Mouse (Mus musculus) ES-E14 (cell line): Measurements from ENCODE around the gene Nyap1. TPM values are rescaled to one million over a fixed set of nuclear protein-coding genes. Genes with fewer than 3 reads are reported as not detected.

ENCODE experiments used
- DNase-seq: peaks from one replicate; pipeline ENCODE4 v3.0.0-alpha.2; 2013; ENCODE audit warnings: low read depth, low spot score
- H3K27ac ChIP-seq: 2 replicates; pipeline ENCODE4 v1.5.1; 2012; ENCODE audit warnings: low read depth, mild to moderate bottlenecking, low read length, moderate library complexity, mixed read lengths; ENCODE audit not compliant: poor library complexity, insufficient read depth, severe bottlenecking
- H3K36me3 ChIP-seq: 2 replicates; pipeline ENCODE4 v1.6.1; 2012; ENCODE audit warnings: mild to moderate bottlenecking, low read length, moderate library complexity, mixed read lengths; ENCODE audit not compliant: control insufficient read depth, poor library complexity, insufficient read depth, severe bottlenecking
- H3K4me1 ChIP-seq, 2 experiments: fragments of 150-350 bp in 1 of 2; sonication (generic) in 1 of 2; 2 replicates each; pipeline ENCODE4 v1.6.1; 2012; ENCODE audit warnings: low read length in 2 of 2, mild to moderate bottlenecking in 1 of 2, mixed read lengths in 1 of 2; ENCODE audit not compliant: control insufficient read depth in 2 of 2, insufficient read depth in 2 of 2, poor library complexity in 1 of 2
- H3K4me3 ChIP-seq, 2 experiments: fragments of 150-350 bp in 1 of 2; sonication (generic) in 1 of 2; 2 replicates each; pipeline ENCODE4 v1.5.1; 2012; ENCODE audit warnings: low read length in 2 of 2, low read depth in 1 of 2, mild to moderate bottlenecking in 1 of 2, mixed read lengths in 1 of 2; ENCODE audit not compliant: insufficient read depth in 1 of 2, poor library complexity in 1 of 2, severe bottlenecking in 1 of 2
- H3K9ac ChIP-seq: 2 replicates; pipeline ENCODE4 v1.6.1; 2012; ENCODE audit warnings: low read depth, mild to moderate bottlenecking, low read length, mixed read lengths; ENCODE audit not compliant: poor library complexity, insufficient read depth, severe bottlenecking
- H3K9me3 ChIP-seq: fragments of 150-350 bp; sonication (generic); 2 replicates; pipeline ENCODE4 v1.6.1; 2012; ENCODE audit warnings: low read depth, mild to moderate bottlenecking, low read length; ENCODE audit not compliant: control insufficient read depth, insufficient read depth
- CHD2 ChIP-seq: IDR thresholded peaks from 2 replicates; pipeline ENCODE4 v1.6.1; 2014; ENCODE audit warnings: mild to moderate bottlenecking, low read depth, low read length, inconsistent platforms
- HCFC1 ChIP-seq: IDR thresholded peaks from 2 replicates; pipeline ENCODE4 v1.6.1; 2012; ENCODE audit warnings: low read length, inconsistent platforms, borderline replicate concordance; ENCODE audit not compliant: insufficient read depth
- MAFK ChIP-seq: IDR thresholded peaks from 2 replicates; pipeline ENCODE4 v1.6.1; 2014; ENCODE audit warnings: mild to moderate bottlenecking, low read depth, low read length, inconsistent platforms; ENCODE audit not compliant: insufficient read depth
- ZC3H11A ChIP-seq: IDR thresholded peaks from 2 replicates; pipeline ENCODE4 v1.6.1; 2012; ENCODE audit warnings: low read depth, mild to moderate bottlenecking, inconsistent platforms, low read length, borderline replicate concordance
- ZNF384 ChIP-seq: IDR thresholded peaks from 2 replicates; pipeline ENCODE4 v1.6.1; 2012; ENCODE audit warnings: low read depth, low read length, inconsistent platforms
- in situ Hi-C, 2 experiments: fragments of 600-800 bp; cut with MboI; formaldehyde crosslinking; loops; one replicate each; pipeline ENCODE4 v1.15.1; 2025; ENCODE audit warnings: low sequenced_read_pairs in 2 of 2, inconsistent platforms in 1 of 2; ENCODE audit not compliant: unreplicated experiment in 2 of 2
- total RNA-seq: library from RNA; depleted of rRNA; stranded (reverse); fragments of 300-350 nt; gene quantifications from 2 replicates; pipeline ENCODE4 v1.2.3, GENCODE M21; 2012

Nyap1 gene
- total RNA-seq, 1 experiment = 7.4 TPM

DNA sequence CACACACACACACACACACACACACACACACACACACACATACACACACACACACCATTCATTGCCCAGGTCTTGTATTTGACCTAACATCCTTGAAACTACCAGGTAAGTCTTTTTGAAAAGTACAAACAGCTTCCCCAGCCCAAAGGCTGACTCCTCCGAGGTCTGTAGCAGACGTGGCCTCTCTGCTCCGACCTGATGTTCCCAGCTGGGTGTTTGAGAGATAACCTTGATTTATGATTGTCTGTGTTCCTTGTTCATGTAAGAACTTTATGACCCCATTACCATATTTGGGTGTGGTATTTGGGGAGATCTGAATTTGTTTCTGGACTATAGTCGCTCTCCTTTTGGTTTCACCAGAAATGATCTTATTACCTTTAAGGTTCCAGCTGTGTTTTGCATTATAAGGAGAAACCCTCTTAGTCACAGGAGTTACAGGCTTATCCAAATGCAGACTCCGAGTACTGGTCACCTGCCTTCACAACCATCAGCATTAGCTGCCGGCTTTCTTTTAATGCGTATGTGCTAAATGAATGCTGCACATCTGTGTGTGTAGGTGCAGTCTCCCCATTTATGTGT lies 35.9 kb upstream of the Nyap1 start:
- H3K36me3 ChIP-seq = peaks cover 17% of the 10 kb centered on the region
- H3K4me1 ChIP-seq = peaks cover 7 to 12% of the 10 kb centered on the region in 2 experiments; a peak in 3 of 4 replicates
- H3K9ac ChIP-seq = no peak overlapping the region; the same call in 1 of the 2 replicates
- H3K27ac ChIP-seq = no peak overlapping the region
- no peak for DNase-seq
- in situ Hi-C loops = no loop called here
- no peak overlapping the region for H3K4me3 ChIP-seq
- H3K9me3 ChIP-seq = no peaks in the 10 kb centered on the region
- TF ChIP-seq HCFC1 = no peak
- TF ChIP-seq CHD2 = no peak
- TF ChIP-seq ZNF384 = no peak
- TF ChIP-seq MAFK = no peak
- TF ChIP-seq ZC3H11A = no peak

- Histone ChIP-seq H3K9ac (peak overlapping the region; percentile 49; the same call in 1 of the 2 replicates), H3K27ac (peak overlapping the region; percentile 68), H3K36me3 (peaks cover 8% of the 10 kb centered on the region), H3K4me1 (peaks cover 7 to 9% of the 10 kb centered on the region in 2 experiments; a peak in 3 of 4 replicates), H3K4me3 (peak overlapping the region in 1 of 2 experiments; percentile 19; a peak in 2 of 4 replicates), H3K9me3 (no peaks in the 10 kb centered on the region)
- TF ChIP-seq CHD2 (no peak), ZNF384 (no peak), MAFK (no peak), ZC3H11A (no peak), HCFC1 (no peak)
- in situ Hi-C loops = no loop called here
- DNase-seq = peak; percentile 63
These were observed 35.1 kb upstream of the Nyap1 start for GRCm38 (mm10) chr5:137776408-137776918.

DNA sequence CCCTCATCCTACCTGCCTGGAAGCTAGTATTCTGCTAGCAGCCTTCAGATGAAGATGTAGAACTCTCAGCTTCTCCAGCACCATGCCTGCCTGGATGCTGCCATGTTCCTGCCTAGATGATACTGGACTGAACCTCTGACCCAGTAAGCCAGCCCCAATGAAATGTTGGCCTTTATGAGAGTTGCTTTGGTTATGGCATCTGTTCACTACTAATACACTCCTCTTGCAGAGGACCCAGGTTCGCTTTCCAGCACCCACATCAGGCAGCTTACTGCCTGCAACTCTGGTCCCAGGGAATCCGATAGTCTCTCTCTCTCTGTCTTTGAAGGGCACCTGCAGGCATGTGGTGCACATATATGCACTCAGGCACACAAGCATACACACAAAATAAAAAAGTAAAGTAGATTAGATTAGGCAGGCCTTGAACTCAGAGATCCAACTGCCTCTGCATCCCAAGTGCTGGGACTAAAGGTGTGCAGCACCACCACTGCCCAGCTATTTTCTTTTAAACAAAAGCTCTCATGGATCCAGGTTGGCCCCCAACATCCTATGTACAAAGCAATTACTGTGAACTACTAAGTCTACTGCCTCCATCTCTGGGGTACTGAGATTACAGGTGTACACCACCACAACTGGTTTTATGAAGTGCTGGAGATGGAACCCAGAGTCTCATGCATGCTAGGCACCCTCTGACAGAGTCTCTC lies 34.3 kb upstream of the Nyap1 start:
- Histone ChIP-seq H3K9me3 (no peaks in the 10 kb centered on the region), H3K4me3 (no peak overlapping the region; a peak in 1 of 4 replicates), H3K9ac (no peak overlapping the region), H3K27ac (peak overlapping the region; percentile 68), H3K4me1 (peaks cover 7 to 9% of the 10 kb centered on the region in 2 experiments; a peak in 3 of 4 replicates), H3K36me3 (peaks cover 4% of the 10 kb centered on the region)
- in situ Hi-C loops = no loop called here
- TF ChIP-seq ZC3H11A (no peak), CHD2 (no peak), HCFC1 (no peak), ZNF384 (no peak)
- no peak for DNase-seq

- no peak for DNase-seq
- TF ChIP-seq HCFC1 (no peak), ZNF384 (no peak), CHD2 (no peak), MAFK (no peak), ZC3H11A (no peak)
- Histone ChIP-seq H3K4me3 (no peak overlapping the region), H3K9me3 (no peaks in the 10 kb centered on the region), H3K4me1 (peaks cover 5 to 12% of the 10 kb centered on the region in 2 experiments; a peak in 2 of 4 replicates), H3K36me3 (no peaks in the 10 kb centered on the region), H3K27ac (no peak overlapping the region), H3K9ac (no peak overlapping the region)
- in situ Hi-C loops = no loop called here
These were observed 31.3 kb upstream of the Nyap1 start for GRCm38 (mm10) chr5:137772755-137773154.
